Mouse (Mus musculus) gastrocnemius, adult 18-20 months (tissue): ENCODE data around the gene Gpr137. TPM values are rescaled to one million over a fixed set of nuclear protein-coding genes. Genes with fewer than 3 reads are reported as not detected.
"Not testable (repeated sequence)": the region's sequence is repeated elsewhere in the genome, so short reads cannot be mapped to it uniquely, and the experiment has no call there.

ENCODE experiments used
- DNase-seq: peaks from one replicate; pipeline ENCODE4 v3.0.0; 2021; ENCODE audit warnings: low spot score
- long read RNA-seq, 2 experiments: library from polyadenylated mRNA; stranded (forward); transcript quantifications; one replicate each; pipeline ENCODE4 v2.0.0; 2021
- total RNA-seq, 2 experiments: library from RNA; stranded (reverse); gene quantifications; 2 replicates each; pipeline ENCODE4 v1.2.3; 2021

The Gpr137 gene
- 10 to 100 TPM; 10.0 to 10.4 TPM for total RNA-seq
- long read RNA-seq, experiment 1, transcript Gpr137-205 (7 exons, 1,858 nt) = major isoform, 5 of 7 reads
- long read RNA-seq, experiment 1, partial matches to known transcripts = 1 of 7 reads
- long read RNA-seq, experiment 1, other reads (novel, unspliced or antisense) = 1 of 7 reads
- long read RNA-seq, experiment 2, partial matches to known transcripts = 0 of 4 reads
- long read RNA-seq, experiment 2, other reads (novel, unspliced or antisense) = 1 of 4 reads

DNA sequence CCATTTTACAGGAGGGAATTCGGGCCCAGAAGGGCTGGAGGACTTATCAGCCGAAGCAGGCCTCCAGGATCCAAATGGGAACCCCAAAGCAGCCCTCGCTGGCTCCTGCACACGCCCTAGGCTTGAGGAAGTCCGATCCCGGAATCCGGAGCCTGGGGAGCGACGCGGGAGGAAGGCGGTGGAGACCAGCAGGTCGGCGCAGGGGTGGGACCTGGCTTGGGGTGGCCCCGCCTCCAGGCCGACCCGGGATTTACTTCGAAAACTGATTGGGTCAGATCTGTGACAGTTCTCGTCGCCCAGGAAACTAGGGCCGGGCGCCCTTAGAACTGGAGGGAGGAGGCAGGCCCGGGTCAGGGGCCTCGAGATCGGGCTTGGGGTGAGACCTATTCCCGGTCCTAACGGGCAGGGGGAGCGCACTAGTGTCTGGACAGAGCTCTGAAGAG lies at the start of gene Gpr137:
Gpr137 (minus strand) TSS at position 232 of the 443 bp plus-strand sequence.
- DNase-seq = peak; percentile 95

- not testable (repeated sequence) for DNase-seq
Measured at GRCm38 (mm10) chr19:6991166-6991565, 48.9 kb upstream of the Gpr137 start.

- no peak for DNase-seq
Measured at GRCm38 (mm10) chr19:6990712-6991111, 48.4 kb upstream of the Gpr137 start.

- DNase-seq = no peak
Measured at GRCm38 (mm10) chr19:6989251-6989650, 47.0 kb upstream of the Gpr137 start.

GRCm38 (mm10) chr19:6987904-6988285 lies 45.6 kb upstream of the Gpr137 start:
- DNase-seq = no peak

- DNase-seq = peak; percentile 62
Measured at GRCm38 (mm10) chr19:6987061-6987903, 45.0 kb upstream of the Gpr137 start, which contains the start of gene Vegfb. Vegfb (minus strand) TSS chr19:6987651.

DNA sequence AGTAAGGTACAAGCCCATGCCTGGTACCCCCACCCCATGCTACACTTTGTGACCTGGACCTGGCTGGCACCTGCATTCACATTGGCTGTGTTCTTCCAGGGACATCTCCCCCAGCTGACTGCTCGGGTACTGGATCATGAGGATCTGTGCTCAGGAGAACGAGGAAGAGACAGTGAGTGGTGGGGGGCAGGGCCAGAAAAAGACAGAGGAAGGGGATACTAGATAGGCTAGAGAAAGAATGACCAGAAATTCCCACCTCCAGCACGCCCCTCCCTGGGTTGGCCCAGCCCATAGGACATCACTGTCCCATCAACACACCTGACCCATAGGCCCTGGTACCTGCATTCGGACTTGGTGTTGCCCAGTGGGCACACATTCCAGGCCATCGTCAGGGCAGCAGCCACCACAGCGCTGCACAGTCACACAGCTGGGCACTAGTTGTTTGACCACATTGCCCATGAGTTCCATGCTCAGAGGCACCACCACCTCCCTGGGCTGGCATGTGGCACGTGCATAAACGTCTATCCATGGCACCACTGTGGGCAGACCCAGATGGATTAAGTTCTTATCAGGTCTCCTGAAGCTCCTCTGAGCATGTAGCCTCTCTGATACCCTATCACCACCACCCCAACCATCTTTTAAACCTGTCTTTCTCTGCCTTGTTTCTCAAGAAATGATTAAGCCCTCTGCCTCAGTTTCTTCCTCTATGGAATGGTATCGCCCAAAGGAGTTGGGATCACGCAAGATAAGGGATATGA lies 43.9 kb upstream of the Gpr137 start:
- no peak for DNase-seq

GRCm38 (mm10) chr19:6985300-6985699 lies 43.0 kb upstream of the Gpr137 start:
- DNase-seq = no peak

- no peak for DNase-seq
Measured at GRCm38 (mm10) chr19:6983621-6984020, 41.3 kb upstream of the Gpr137 start.

DNA sequence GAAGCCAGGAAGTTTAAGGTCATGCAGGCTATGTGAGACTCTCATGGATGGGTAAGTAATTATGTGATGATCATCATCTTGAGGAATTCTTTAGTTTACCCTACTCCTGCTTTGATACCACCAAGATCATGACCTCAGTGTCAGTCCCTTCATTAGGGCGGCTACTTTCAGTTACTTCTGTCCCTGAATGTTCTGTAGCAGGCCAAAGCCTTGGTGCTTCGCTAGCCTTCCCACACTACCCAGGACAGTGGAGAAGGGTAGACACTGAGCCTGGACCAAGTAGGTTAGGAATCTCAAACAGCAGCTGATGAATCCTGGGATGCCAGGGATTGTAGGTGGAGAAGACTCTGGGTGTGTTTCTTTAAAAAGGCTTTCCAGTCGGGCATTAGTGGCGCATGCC lies 39.2 kb upstream of the Gpr137 start:
- no peak for DNase-seq

DNA sequence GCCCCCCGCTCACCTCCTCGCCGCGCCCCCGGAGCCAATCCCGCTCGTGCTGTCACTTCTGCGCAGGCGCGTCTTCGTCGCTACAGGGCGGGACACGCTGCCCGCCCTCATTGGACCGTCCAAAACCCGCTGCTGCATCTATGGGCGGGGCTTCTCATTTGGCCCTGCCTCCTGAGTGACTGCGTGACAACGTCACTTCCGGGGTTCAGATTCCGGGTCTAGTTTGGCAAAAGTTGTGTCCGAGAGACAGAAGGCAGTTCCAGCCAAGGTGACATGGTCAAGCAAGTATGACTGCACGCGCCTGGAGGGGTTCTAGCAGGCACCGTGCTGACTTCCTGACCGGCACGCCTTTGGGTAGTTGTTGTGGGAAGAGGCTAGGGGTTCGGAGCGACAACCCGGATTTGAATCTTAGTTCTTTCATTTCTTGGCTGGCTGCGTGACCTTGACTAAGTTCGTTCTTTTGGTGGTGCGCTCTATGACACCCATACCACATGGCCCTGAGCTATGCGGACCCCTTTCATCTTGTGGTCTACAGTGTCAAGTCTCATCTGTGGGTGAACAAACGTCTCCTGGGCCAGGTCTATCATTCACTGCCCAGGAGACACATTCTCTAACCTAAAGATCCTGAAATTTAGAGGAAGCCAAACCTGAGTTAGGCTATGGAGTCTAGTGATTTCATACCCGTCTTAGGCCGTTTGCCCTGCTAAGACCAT lies 38.3 kb upstream of the Gpr137 start, which contains the start of gene Fkbp2:
Fkbp2 (minus strand) TSS at position 121 of the 713 bp plus-strand sequence.
- peak; percentile 99 for DNase-seq

- peak; percentile 100 for DNase-seq
Measured at GRCm38 (mm10) chr19:6979486-6980380, 37.5 kb upstream of the Gpr137 start.

- DNase-seq = no peak
Measured at GRCm38 (mm10) chr19:6979001-6979479, 36.8 kb upstream of the Gpr137 start.

GRCm38 (mm10) chr19:6978639-6978974 lies 36.3 kb upstream of the Gpr137 start:
- no peak for DNase-seq

GRCm38 (mm10) chr19:6977759-6978638 lies 35.7 kb upstream of the Gpr137 start:
- DNase-seq = no peak

- DNase-seq = peak; percentile 89
Measured at GRCm38 (mm10) chr19:6975537-6976521, 33.5 kb upstream of the Gpr137 start, which contains the start of gene Plcb3. Plcb3 (minus strand) TSS chr19:6976470.
